Mouse (Mus musculus) lung, embryonic 16.5 days (tissue): Measurements from ENCODE around the gene Akap12. TPM values are rescaled to one million over a fixed set of nuclear protein-coding genes. Genes with fewer than 3 reads are reported as not detected.

ENCODE experiments used
- ATAC-seq: fragments of 200-750 bp; cut with Nextera tagmentation; 2 replicates; pipeline ENCODE4 v1.8.0; 2017; ENCODE audit warnings: low read depth, mild to moderate bottlenecking, moderate library complexity
- H3K27ac ChIP-seq: fragments of 300-500 bp; sonication (generic); 2 replicates; pipeline ENCODE4 v1.5.1; 2014; ENCODE audit warnings: mild to moderate bottlenecking, control low read depth, low read length
- H3K27me3 ChIP-seq: fragments of 300-500 bp; sonication (generic); 2 replicates; pipeline ENCODE4 v1.6.1; 2014; ENCODE audit warnings: low read depth, low read length, mixed read lengths; ENCODE audit not compliant: control insufficient read depth, insufficient read depth
- H3K36me3 ChIP-seq: fragments of 300-500 bp; sonication (generic); 2 replicates; pipeline ENCODE4 v1.6.1; 2014; ENCODE audit warnings: low read length; ENCODE audit not compliant: control insufficient read depth, insufficient read depth
- H3K4me1 ChIP-seq: fragments of 300-500 bp; sonication (generic); replicated peaks from 2 replicates; pipeline ENCODE4 v1.6.1; 2014; ENCODE audit warnings: low read length, mixed read lengths; ENCODE audit not compliant: control insufficient read depth, insufficient read depth
- H3K4me2 ChIP-seq: fragments of 300-500 bp; sonication (generic); 2 replicates; pipeline ENCODE4 v1.6.1; 2014; ENCODE audit warnings: low read depth, low read length, control low read depth
- H3K4me3 ChIP-seq: fragments of 300-500 bp; sonication (generic); 2 replicates; pipeline ENCODE4 v1.5.1; 2014; ENCODE audit warnings: mild to moderate bottlenecking, low read length, control low read depth
- H3K9ac ChIP-seq: fragments of 300-500 bp; sonication (generic); 2 replicates; pipeline ENCODE4 v1.6.1; 2014; ENCODE audit warnings: low read length, control low read depth
- H3K9me3 ChIP-seq: fragments of 300-500 bp; sonication (generic); 2 replicates; pipeline ENCODE4 v1.6.1; 2016; ENCODE audit warnings: low read length; ENCODE audit not compliant: control insufficient read depth
- WGBS: fragments of 180-500 bp; shearing (Covaris S2); extraction: QIAGEN DNeasy Blood & Tissue Kit; methylation state at CpG from one replicate; pipeline ENCODE4 v1.1.7; 2014; 5-methylcytosine and 5-hydroxymethylcytosine counted together
- polyA plus RNA-seq: library from polyadenylated mRNA; unstranded; fragments of >200 nt; fragmentation: Nextera tagmentation; extraction: Ambion mirVana; gene quantifications from 2 replicates; pipeline ENCODE4 v1.2.1, GENCODE M21; 2015

Gene Akap12
- polyA plus RNA-seq, 1 experiment from 2014 or later: 76.2 TPM

DNA sequence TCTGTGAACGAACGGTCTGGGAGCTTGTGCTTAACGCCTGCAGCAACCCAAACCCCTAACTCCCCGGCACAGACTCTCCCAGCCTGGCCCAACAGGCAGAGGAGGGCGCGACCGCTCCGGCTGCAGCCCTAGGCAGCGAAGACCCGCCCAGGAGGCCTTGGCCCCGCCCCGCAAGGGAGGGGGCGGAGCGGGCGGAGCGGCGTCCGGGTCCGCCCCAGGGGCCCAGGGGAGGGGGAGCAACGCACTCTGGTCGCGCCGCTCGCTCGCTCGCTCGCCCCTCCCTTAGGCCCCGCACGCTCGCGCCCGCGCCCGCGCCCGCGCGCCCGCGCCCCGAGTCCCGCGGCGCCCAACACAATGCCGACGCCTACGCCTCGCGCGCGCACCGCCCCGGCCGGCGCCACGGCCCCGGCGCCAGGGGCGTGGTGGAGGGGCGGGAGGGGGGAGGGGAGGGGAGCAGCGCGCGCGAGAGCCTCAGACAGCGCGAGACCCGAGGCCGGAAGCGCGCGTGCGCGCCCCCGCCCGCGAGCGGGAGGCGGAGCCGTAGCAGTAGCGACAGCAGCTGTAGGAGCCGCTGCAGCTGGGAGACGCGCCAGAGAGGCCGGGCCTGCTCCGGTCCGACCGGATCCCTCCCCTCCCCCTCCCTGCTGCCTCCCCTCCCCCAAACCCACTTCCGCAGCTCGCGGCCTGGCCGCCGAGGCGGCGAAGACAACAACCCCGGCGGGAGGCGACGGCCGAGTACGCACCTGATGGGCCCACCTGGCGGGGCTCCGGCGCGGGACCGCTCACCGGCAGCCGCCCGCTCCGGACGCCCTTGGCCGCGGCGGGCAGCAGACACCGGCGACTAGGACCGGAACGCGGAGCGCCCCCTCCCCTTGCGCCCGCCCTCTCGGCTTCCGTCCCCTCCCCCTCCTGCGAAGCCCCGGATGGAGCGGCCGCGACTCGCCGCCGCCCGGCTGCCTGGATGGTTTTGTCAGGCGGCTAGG is 120.7 kb downstream of the Akap12 start:
- Histone ChIP-seq H3K9ac (peak overlapping the region; percentile 93), H3K36me3 (no peaks in the 10 kb centered on the region), H3K4me3 (peak overlapping the region; percentile 79), H3K4me1 (peaks cover 31% of the 10 kb centered on the region), H3K27me3 (no peaks in the 10 kb centered on the region), H3K9me3 (no peaks in the 10 kb centered on the region), H3K4me2 (peak overlapping the region; percentile 74), H3K27ac (peak overlapping the region; percentile 99)
- peak; percentile 93 for ATAC-seq
- under 1% methylated on average over 42 of the region's 133 CpGs for WGBS

- under 1% methylated on average over 34 of the region's 87 CpGs for WGBS
- Histone ChIP-seq H3K4me1 (peaks cover 32% of the 10 kb centered on the region), H3K4me2 (peak within 1 kb of the TSS; percentile 64), H3K36me3 (peaks cover 5% of the 10 kb centered on the region), H3K9me3 (no peaks in the 10 kb centered on the region), H3K27me3 (no peaks in the 10 kb centered on the region), H3K27ac (peak within 1 kb of the TSS; percentile 99), H3K4me3 (peak within 1 kb of the TSS; percentile 79), H3K9ac (peak within 1 kb of the TSS; percentile 93)
- 0 out of 2 replicates have a peak, but pooled peaks have one; percentile 0 for ATAC-seq
These were observed 121.7 kb downstream of the Akap12 start, which contains the start of gene Zbtb2 for GRCm38 (mm10) chr10:4387701-4388383. Zbtb2 (minus strand) TSS chr10:4388108.

DNA sequence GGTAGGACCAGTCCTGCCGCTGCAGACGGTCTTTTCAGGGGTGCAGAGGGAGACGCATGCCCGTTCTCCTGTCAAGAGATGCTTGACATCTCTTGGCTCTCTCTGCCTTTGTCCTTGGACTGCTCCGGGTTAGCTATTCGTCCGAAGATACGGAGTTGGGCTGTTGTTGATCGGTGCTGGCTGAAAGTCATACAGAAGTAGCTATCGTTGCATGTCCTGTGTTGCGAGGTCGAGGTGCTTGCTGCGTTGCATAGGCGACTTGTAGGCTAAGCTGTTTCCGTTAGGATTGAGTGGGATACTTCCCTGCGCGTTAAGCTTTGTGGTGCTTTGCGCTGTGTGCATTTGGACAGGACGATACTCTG is 122.2 kb downstream of the Akap12 start:
- Histone ChIP-seq H3K9ac (peak overlapping the region; percentile 93), H3K9me3 (no peaks in the 10 kb centered on the region), H3K4me1 (peaks cover 29% of the 10 kb centered on the region), H3K4me2 (peak overlapping the region; percentile 64), H3K27ac (peak overlapping the region; percentile 99), H3K4me3 (peak overlapping the region; percentile 79), H3K36me3 (peaks cover 8% of the 10 kb centered on the region), H3K27me3 (no peaks in the 10 kb centered on the region)
- no peak for ATAC-seq
- WGBS: under 1% methylated on average over 19 of the region's 19 CpGs

DNA sequence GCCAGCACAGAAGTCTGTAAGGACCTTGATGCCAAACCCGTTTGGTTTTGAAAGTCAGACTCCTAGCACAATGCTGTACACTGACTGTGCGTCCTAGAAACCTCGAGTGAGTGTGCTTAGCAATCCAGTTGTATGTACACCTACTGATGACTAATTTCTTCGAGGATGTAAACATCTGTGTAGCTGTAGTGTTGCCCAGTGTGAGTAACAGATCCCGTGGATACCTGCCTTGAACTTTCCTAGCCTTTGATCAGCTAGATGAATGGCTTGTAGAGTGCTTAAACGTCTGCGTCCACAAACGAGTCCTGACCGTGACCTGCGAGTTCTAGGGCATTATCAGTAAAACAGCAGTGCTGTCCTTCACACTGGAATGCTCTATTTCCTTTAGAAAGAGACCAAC is 122.9 kb downstream of the Akap12 start:
- peak overlapping the region; percentile 93 for H3K9ac ChIP-seq
- H3K4me1 ChIP-seq: peaks cover 29% of the 10 kb centered on the region
- peaks cover 8% of the 10 kb centered on the region for H3K36me3 ChIP-seq
- no peak overlapping the region for H3K27ac ChIP-seq
- no peaks in the 10 kb centered on the region for H3K9me3 ChIP-seq
- WGBS: 5% methylated on average over 10 of the region's 10 CpGs
- peak overlapping the region; percentile 64 for H3K4me2 ChIP-seq
- H3K27me3 ChIP-seq: no peaks in the 10 kb centered on the region
- no peak for ATAC-seq
- peak overlapping the region; percentile 79 for H3K4me3 ChIP-seq

DNA sequence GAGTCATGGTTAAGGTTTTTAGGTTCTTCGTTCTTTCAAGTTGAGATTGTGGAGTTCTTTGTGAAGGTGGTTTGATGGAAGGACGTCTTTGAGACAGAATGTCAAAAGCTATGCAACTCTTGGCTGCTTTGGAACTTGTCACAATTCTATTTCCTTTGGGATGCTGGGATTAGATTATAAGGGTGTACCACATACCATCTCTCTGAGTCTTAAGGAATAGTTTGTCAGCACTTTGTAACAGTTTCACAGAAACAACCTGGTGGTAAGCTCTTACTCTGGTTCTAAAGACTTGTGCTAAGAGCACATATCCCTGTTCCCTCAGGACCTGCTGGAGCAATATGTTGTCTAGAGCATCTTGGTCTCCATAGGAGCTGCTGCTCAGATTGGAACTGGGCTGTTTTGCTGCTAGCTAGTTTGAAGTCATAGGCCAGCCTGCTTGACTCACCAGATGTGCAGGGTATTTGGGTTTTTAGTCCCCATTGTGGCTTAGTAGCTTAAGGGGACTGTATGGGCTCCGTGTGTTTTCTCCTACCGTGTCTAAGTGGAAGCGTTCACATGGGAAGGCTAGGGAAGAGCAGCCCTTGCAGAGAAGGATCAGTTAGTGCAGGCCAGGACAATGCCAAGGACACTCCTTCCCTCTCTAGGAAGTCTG is 123.4 kb downstream of the Akap12 start:
- 46% methylated on average over 5 of the region's 5 CpGs for WGBS
- no peaks in the 10 kb centered on the region for H3K27me3 ChIP-seq
- peaks cover 10% of the 10 kb centered on the region for H3K36me3 ChIP-seq
- H3K4me1 ChIP-seq: peaks cover 29% of the 10 kb centered on the region
- H3K4me2 ChIP-seq: peak overlapping the region; percentile 64
- H3K27ac ChIP-seq: no peak overlapping the region
- peak overlapping the region; percentile 79 for H3K4me3 ChIP-seq
- H3K9ac ChIP-seq: peak overlapping the region; percentile 93
- no peaks in the 10 kb centered on the region for H3K9me3 ChIP-seq
- no peak for ATAC-seq

GRCm38 (mm10) chr10:4390550-4390949 is 124.4 kb downstream of the Akap12 start:
- peaks cover 13% of the 10 kb centered on the region for H3K36me3 ChIP-seq
- no peaks in the 10 kb centered on the region for H3K27me3 ChIP-seq
- 52% methylated on average over 2 of the region's 2 CpGs for WGBS
- H3K4me2 ChIP-seq: no peak overlapping the region
- H3K4me1 ChIP-seq: peaks cover 29% of the 10 kb centered on the region
- no peak overlapping the region for H3K4me3 ChIP-seq
- H3K9me3 ChIP-seq: no peaks in the 10 kb centered on the region
- H3K9ac ChIP-seq: no peak overlapping the region
- no peak for ATAC-seq
- no peak overlapping the region for H3K27ac ChIP-seq

DNA sequence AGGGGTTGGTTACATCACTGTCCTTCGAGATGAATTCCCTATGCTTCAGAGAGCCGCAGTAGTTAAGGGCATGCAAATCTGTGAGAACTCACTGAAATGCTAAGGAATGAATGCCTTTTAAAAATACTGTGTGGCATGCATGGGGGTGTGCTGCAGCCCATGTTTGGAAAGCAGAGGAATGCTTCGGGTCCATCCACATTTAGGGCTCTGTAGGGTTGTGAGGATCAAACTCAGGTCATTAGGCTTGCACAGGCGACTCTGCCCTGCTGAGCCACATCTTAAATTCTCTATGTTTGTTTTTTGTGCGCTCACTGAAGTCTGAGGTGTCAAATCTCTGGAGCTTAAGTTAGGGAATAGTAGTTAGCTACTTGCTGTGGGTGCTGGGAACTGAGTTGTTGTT is 124.9 kb downstream of the Akap12 start:
- Histone ChIP-seq H3K36me3 (peaks cover 15% of the 10 kb centered on the region), H3K4me2 (no peak overlapping the region), H3K27ac (no peak overlapping the region), H3K4me1 (peaks cover 29% of the 10 kb centered on the region), H3K9me3 (no peaks in the 10 kb centered on the region), H3K9ac (no peak overlapping the region), H3K4me3 (no peak overlapping the region), H3K27me3 (no peaks in the 10 kb centered on the region)
- no peak for ATAC-seq
- WGBS: 50% methylated on average over 5 of the region's 5 CpGs

GRCm38 (mm10) chr10:4391851-4392250 is 125.7 kb downstream of the Akap12 start:
- H3K36me3 ChIP-seq: peaks cover 18% of the 10 kb centered on the region
- H3K9me3 ChIP-seq: no peaks in the 10 kb centered on the region
- no peaks in the 10 kb centered on the region for H3K27me3 ChIP-seq
- no peak overlapping the region for H3K27ac ChIP-seq
- peaks cover 29% of the 10 kb centered on the region for H3K4me1 ChIP-seq
- no peak overlapping the region for H3K4me2 ChIP-seq
- ATAC-seq: no peak
- no peak overlapping the region for H3K4me3 ChIP-seq
- H3K9ac ChIP-seq: no peak overlapping the region
- WGBS: 27% methylated on average over 6 of the region's 6 CpGs

DNA sequence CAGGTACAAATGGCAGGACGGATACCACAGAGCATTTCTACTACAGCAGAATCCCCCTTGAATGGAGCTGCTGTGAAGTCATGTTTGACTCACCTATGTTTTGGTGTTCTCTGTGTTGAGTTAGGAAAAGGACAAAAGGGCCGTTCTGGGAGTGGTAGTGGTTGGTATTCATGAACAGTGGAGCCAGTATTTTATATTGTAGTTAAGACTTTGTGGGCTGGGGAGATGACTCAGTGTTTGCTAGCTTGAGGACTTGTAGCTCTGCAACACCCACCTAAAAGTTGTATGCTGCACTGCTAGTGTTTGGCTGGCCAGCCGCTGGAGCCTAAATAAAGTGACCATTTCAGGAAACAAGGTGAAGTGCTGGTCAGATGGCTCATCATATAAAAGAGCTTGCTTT is 129.1 kb downstream of the Akap12 start:
- WGBS: 84% methylated on average over 3 of the region's 3 CpGs
- no peak overlapping the region for H3K27ac ChIP-seq
- H3K27me3 ChIP-seq: no peaks in the 10 kb centered on the region
- H3K36me3 ChIP-seq: peaks cover 23% of the 10 kb centered on the region
- ATAC-seq: no peak
- no peak overlapping the region for H3K4me3 ChIP-seq
- H3K9ac ChIP-seq: no peak overlapping the region
- no peaks in the 10 kb centered on the region for H3K9me3 ChIP-seq
- H3K4me1 ChIP-seq: peaks cover 14% of the 10 kb centered on the region
- no peak overlapping the region for H3K4me2 ChIP-seq
